Mouse (Mus musculus) limb, embryonic 15.5 days (tissue): ENCODE measurements around the gene Atl3. TPM values are rescaled to one million over a fixed set of nuclear protein-coding genes. Genes with fewer than 3 reads are reported as not detected.
A peak's percentile ranks its signal among the peaks of the same experiment; 100 is the strongest.
"Not testable (repeated sequence)": the region's sequence is repeated elsewhere in the genome, so short reads cannot be mapped to it uniquely, and the experiment has no call there.

ENCODE experiments used
- ATAC-seq: fragments of 200-750 bp; cut with Nextera tagmentation; 2 replicates; pipeline ENCODE4 v1.8.0; 2017; ENCODE audit warnings: low read depth, moderate TSS enrichment; ENCODE audit not compliant: insufficient number of reproducible peaks, low FRiP score, low TSS enrichment
- H3K27ac ChIP-seq: fragments of 300-500 bp; sonication (generic); 2 replicates; pipeline ENCODE4 v1.5.1; 2015; ENCODE audit warnings: moderate library complexity, mild to moderate bottlenecking, inconsistent platforms
- H3K27me3 ChIP-seq: fragments of 300-500 bp; sonication (generic); 2 replicates; pipeline ENCODE4 v1.6.1; 2015; ENCODE audit warnings: inconsistent platforms
- H3K36me3 ChIP-seq: fragments of 300-500 bp; sonication (generic); 2 replicates; pipeline ENCODE4 v1.6.1; 2015; ENCODE audit warnings: inconsistent platforms
- H3K4me1 ChIP-seq: fragments of 300-500 bp; sonication (generic); 2 replicates; pipeline ENCODE4 v1.6.1; 2015; ENCODE audit warnings: inconsistent platforms
- H3K4me2 ChIP-seq: fragments of 300-500 bp; sonication (generic); 2 replicates; pipeline ENCODE4 v1.6.1; 2015; ENCODE audit warnings: mild to moderate bottlenecking, inconsistent platforms
- H3K4me3 ChIP-seq: fragments of 300-500 bp; sonication (generic); 2 replicates; pipeline ENCODE4 v1.5.1; 2015; ENCODE audit warnings: mild to moderate bottlenecking, inconsistent platforms
- H3K9ac ChIP-seq: fragments of 300-500 bp; sonication (generic); 2 replicates; pipeline ENCODE4 v1.6.1; 2015; ENCODE audit warnings: inconsistent platforms
- H3K9me3 ChIP-seq: fragments of 300-500 bp; sonication (generic); 2 replicates; pipeline ENCODE4 v1.6.1; 2016; ENCODE audit warnings: inconsistent platforms
- WGBS: fragments of 180-500 bp; shearing (Covaris S2); methylation state at CpG from one replicate; pipeline ENCODE4 v1.1.7; 2015; 5-methylcytosine and 5-hydroxymethylcytosine counted together
- polyA plus RNA-seq: library from polyadenylated mRNA; unstranded; fragments of >200 nt; fragmentation: Nextera tagmentation; extraction: Ambion mirVana; gene quantifications from 2 replicates; pipeline ENCODE4 v1.2.1, GENCODE M21; 2015

Atl3 gene
- polyA plus RNA-seq, 1 experiment from 2014 or later, result 16.6 TPM

- H3K27ac ChIP-seq, result peak within 1 kb of the TSS; percentile 99
- under 1% methylated on average over 79 of the region's 80 CpGs for WGBS
Observed at GRCm38 (mm10) chr19:7482599-7483511, 11.0 kb upstream of the Atl3 start, which contains the start of gene Rtn3. Rtn3 (minus strand) TSS chr19:7483281.

GRCm38 (mm10) chr19:7483512-7483882 lies 10.3 kb upstream of the Atl3 start:
- Histone ChIP-seq H3K27ac (peak overlapping the region; percentile 99), H3K27me3 (no peaks in the 10 kb centered on the region), H3K4me2 (peak overlapping the region; percentile 74), H3K9ac (no peak overlapping the region), H3K4me1 (peaks cover 8% of the 10 kb centered on the region; the same call in 1 of the 2 replicates), H3K4me3 (peak overlapping the region; percentile 99), H3K9me3 (no peaks in the 10 kb centered on the region), H3K36me3 (no peaks in the 10 kb centered on the region)
- 3% methylated on average over 6 of the region's 6 CpGs for WGBS
- peak; percentile 59; the same call in 1 of the 2 replicates for ATAC-seq

More at GRCm38 (mm10) chr19:7482599-7483511, 11.0 kb upstream of the Atl3 start, which contains the start of gene Rtn3:
- Histone ChIP-seq H3K9ac (peak within 1 kb of the TSS; percentile 99), H3K36me3 (no peaks in the 10 kb centered on the region), H3K4me2 (peak within 1 kb of the TSS; percentile 74), H3K9me3 (no peaks in the 10 kb centered on the region), H3K27me3 (no peaks in the 10 kb centered on the region), H3K4me3 (peak within 1 kb of the TSS; percentile 99), H3K4me1 (peaks cover 8% of the 10 kb centered on the region; the same call in 1 of the 2 replicates)
- ATAC-seq, result peak; percentile 93

- no peaks in the 10 kb centered on the region for H3K9me3 ChIP-seq
- peak overlapping the region; percentile 74 for H3K4me2 ChIP-seq
- H3K27me3 ChIP-seq, result no peaks in the 10 kb centered on the region
- H3K4me3 ChIP-seq, result no peak overlapping the region
- peak overlapping the region; percentile 99; the same call in 1 of the 2 replicates for H3K27ac ChIP-seq
- 63% methylated on average over 5 of the region's 5 CpGs for WGBS
- H3K4me1 ChIP-seq, result peaks cover 8% of the 10 kb centered on the region; the same call in 1 of the 2 replicates
- H3K9ac ChIP-seq, result no peak overlapping the region
- no peak for ATAC-seq
- H3K36me3 ChIP-seq, result no peaks in the 10 kb centered on the region
Observed at GRCm38 (mm10) chr19:7484076-7484475, 9.8 kb upstream of the Atl3 start.

GRCm38 (mm10) chr19:7487680-7488079 lies 6.2 kb upstream of the Atl3 start:
- H3K27ac ChIP-seq, result no peak overlapping the region
- no peak overlapping the region for H3K4me3 ChIP-seq
- ATAC-seq, result no peak
- no peaks in the 10 kb centered on the region for H3K9me3 ChIP-seq
- H3K27me3 ChIP-seq, result no peaks in the 10 kb centered on the region
- H3K9ac ChIP-seq, result no peak overlapping the region
- no peaks in the 10 kb centered on the region for H3K36me3 ChIP-seq
- H3K4me1 ChIP-seq, result no peaks in the 10 kb centered on the region
- WGBS, result 85% methylated on average over 8 of the region's 8 CpGs
- no peak overlapping the region for H3K4me2 ChIP-seq

- no peaks in the 10 kb centered on the region for H3K27me3 ChIP-seq
- H3K27ac ChIP-seq, result no peak overlapping the region
- no peak overlapping the region for H3K4me2 ChIP-seq
- whole genome bisulfite sequencing, result 72% methylated on average over 6 of the region's 6 CpGs
- H3K9ac ChIP-seq, result no peak overlapping the region
- H3K9me3 ChIP-seq, result no peaks in the 10 kb centered on the region
- no peaks in the 10 kb centered on the region for H3K36me3 ChIP-seq
- no peak overlapping the region for H3K4me3 ChIP-seq
- ATAC-seq, result no peak
- H3K4me1 ChIP-seq, result peaks cover 4% of the 10 kb centered on the region; the same call in 1 of the 2 replicates
Observed at GRCm38 (mm10) chr19:7491960-7492359, 1.9 kb upstream of the Atl3 start.

GRCm38 (mm10) chr19:7492682-7493081 lies 1.2 kb upstream of the Atl3 start:
- Histone ChIP-seq H3K36me3 (no peaks in the 10 kb centered on the region), H3K4me2 (no peak overlapping the region), H3K9ac (no peak overlapping the region), H3K9me3 (no peaks in the 10 kb centered on the region), H3K4me3 (no peak overlapping the region), H3K27me3 (no peaks in the 10 kb centered on the region), H3K4me1 (peaks cover 4% of the 10 kb centered on the region; the same call in 1 of the 2 replicates), H3K27ac (no peak overlapping the region)
- no peak for ATAC-seq
- 74% methylated on average over 2 of the region's 2 CpGs for WGBS

GRCm38 (mm10) chr19:7494187-7495015 lies 561 bp downstream of the Atl3 start:
- WGBS, result under 1% methylated on average over 84 of the region's 84 CpGs
- H3K27me3 ChIP-seq, result no peaks in the 10 kb centered on the region
- peak overlapping the region; percentile 86 for H3K9ac ChIP-seq
- peak overlapping the region; percentile 79 for H3K4me3 ChIP-seq
- H3K4me2 ChIP-seq, result peak overlapping the region; percentile 57
- peak; percentile 95 for ATAC-seq
- H3K27ac ChIP-seq, result peak overlapping the region; percentile 99
- H3K36me3 ChIP-seq, result no peaks in the 10 kb centered on the region
- H3K9me3 ChIP-seq, result no peaks in the 10 kb centered on the region
- H3K4me1 ChIP-seq, result peaks cover 4% of the 10 kb centered on the region; the same call in 1 of the 2 replicates

- peak overlapping the region; percentile 57 for H3K4me2 ChIP-seq
- peak overlapping the region; percentile 86 for H3K9ac ChIP-seq
- H3K9me3 ChIP-seq, result no peaks in the 10 kb centered on the region
- H3K4me3 ChIP-seq, result peak overlapping the region; percentile 79
- H3K27ac ChIP-seq, result peak overlapping the region; percentile 99
- peaks cover 4% of the 10 kb centered on the region; the same call in 1 of the 2 replicates for H3K4me1 ChIP-seq
- ATAC-seq, result no peak
- WGBS, result 28% methylated on average over 14 of the region's 14 CpGs
- no peaks in the 10 kb centered on the region for H3K36me3 ChIP-seq
- no peaks in the 10 kb centered on the region for H3K27me3 ChIP-seq
Observed at GRCm38 (mm10) chr19:7495221-7496038, 1.6 kb downstream of the Atl3 start.

- not testable (repeated sequence) for H3K4me1 ChIP-seq, ATAC-seq, H3K27me3 ChIP-seq, H3K4me3 ChIP-seq, H3K36me3 ChIP-seq, H3K9me3 ChIP-seq, H3K9ac ChIP-seq, H3K27ac ChIP-seq
- peak overlapping the region; percentile 57; the same call in 1 of the 2 replicates for H3K4me2 ChIP-seq
- 73% methylated on average over 1 of the region's 1 CpGs for WGBS
Observed at GRCm38 (mm10) chr19:7496070-7496469, 2.2 kb downstream of the Atl3 start.

GRCm38 (mm10) chr19:7498816-7499215 lies 5.0 kb downstream of the Atl3 start:
- Histone ChIP-seq H3K9me3 (no peaks in the 10 kb centered on the region), H3K27ac (no peak overlapping the region), H3K4me1 (peaks cover 4% of the 10 kb centered on the region; the same call in 1 of the 2 replicates), H3K9ac (no peak overlapping the region), H3K4me2 (no peak overlapping the region), H3K27me3 (no peaks in the 10 kb centered on the region), H3K4me3 (no peak overlapping the region), H3K36me3 (no peaks in the 10 kb centered on the region)
- 84% methylated on average over 2 of the region's 2 CpGs for WGBS
- no peak for ATAC-seq

- Histone ChIP-seq H3K27ac (no peak overlapping the region), H3K9ac (no peak overlapping the region), H3K4me1 (peaks cover under 1% of the 10 kb centered on the region; the same call in 1 of the 2 replicates), H3K36me3 (no peaks in the 10 kb centered on the region), H3K4me3 (no peak overlapping the region), H3K9me3 (no peaks in the 10 kb centered on the region), H3K4me2 (no peak overlapping the region), H3K27me3 (no peaks in the 10 kb centered on the region)
- ATAC-seq, result no peak
- WGBS, result 84% methylated on average over 1 of the region's 1 CpGs
Observed at GRCm38 (mm10) chr19:7500701-7501100, 6.9 kb downstream of the Atl3 start.
